Mouse (Mus musculus): ENCODE results near the gene Cnp. TPM values are rescaled to one million over a fixed set of nuclear protein-coding genes. Genes with fewer than 3 reads are reported as not detected.

The Cnp gene
- polyA plus RNA-seq, 1 experiment from 2014 or later, result 16.3 TPM

DNA sequence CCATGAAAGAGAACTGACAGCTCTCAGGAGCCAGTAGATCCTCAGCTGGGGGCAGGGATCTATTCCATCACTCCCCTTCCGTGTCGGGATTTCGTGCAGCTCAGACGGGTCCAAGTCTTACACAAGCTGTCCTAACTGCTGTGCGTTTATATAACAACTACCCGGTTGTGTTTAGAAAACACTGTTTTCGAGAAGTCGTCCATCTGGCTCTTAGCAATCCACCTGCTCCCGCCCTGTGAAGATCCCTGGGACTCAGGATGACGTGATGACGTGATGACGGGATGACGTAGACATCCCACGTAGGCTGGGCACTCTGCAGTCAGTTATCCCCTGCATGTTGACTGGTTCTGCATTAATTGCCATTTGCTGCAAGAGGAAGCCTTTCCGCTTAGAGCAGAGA is 10.4 kb upstream of the Cnp start:
- no peak overlapping the region for H3K4me3 ChIP-seq
- DNase-seq (ENCODE audit: low spot score), result no peak
- H3K27ac ChIP-seq, result no peak overlapping the region
- H3K4me1 ChIP-seq, result peaks cover 8% of the 10 kb centered on the region
- no peaks in the 10 kb centered on the region for H3K36me3 ChIP-seq
- WGBS, result 68% methylated on average over 15 of the region's 15 CpGs
- no peaks in the 10 kb centered on the region for H3K9me3 ChIP-seq
- H3K27me3 ChIP-seq (ENCODE audit: insufficient read depth, poor library complexity, severe bottlenecking), result peaks cover 12% of the 10 kb centered on the region; the same call in 1 of the 2 replicates

DNA sequence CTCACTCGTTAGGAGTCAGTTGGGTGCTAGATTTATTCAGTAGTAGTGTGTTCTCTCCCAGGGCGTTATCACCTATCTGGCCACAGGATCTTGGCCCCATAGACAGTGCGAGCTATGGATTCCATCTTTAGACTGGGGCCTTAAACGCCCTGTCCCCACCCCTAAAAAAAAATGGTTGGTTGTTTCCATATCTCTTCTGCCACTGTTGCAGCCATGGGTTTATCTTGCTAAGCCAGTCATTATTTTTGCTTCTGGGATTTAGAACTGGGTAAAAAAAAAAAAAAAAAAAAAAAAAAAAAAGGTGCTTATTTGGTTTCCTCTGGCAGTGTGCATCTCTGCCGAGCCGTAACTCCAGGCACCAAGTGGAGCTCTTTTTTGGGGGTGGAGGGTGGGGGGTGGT is 10.0 kb upstream of the Cnp start:
- peaks cover 4% of the 10 kb centered on the region for H3K4me1 ChIP-seq
- H3K36me3 ChIP-seq, result no peaks in the 10 kb centered on the region
- WGBS, result 79% methylated on average over 6 of the region's 6 CpGs
- H3K9me3 ChIP-seq, result no peaks in the 10 kb centered on the region
- H3K4me3 ChIP-seq, result no peak overlapping the region
- no peak overlapping the region for H3K27ac ChIP-seq
- DNase-seq (ENCODE audit: low spot score), result no peak
- H3K27me3 ChIP-seq (ENCODE audit: insufficient read depth, poor library complexity, severe bottlenecking), result peaks cover 12% of the 10 kb centered on the region; the same call in 1 of the 2 replicates

DNA sequence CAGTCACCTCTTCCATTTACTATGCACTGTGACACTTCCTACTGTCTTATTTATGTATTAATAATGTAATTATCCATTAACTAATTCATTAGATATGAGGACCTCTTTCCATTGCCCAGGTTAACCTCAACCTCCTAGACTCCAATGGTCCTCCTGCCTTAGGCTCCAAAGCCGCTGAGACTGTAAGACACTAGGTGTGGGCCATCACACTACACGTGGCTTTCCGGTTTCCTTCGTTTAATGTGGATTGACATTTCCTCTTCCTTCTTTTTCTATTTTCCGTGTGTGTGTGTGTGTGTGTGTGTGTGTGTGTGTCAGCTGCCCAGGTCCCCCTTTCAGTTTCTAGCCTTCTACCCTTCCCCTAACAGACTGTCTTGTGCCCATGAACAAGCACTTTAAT is 7.5 kb upstream of the Cnp start:
- H3K4me1 ChIP-seq, result peaks cover 19% of the 10 kb centered on the region
- WGBS, result 72% methylated on average over 5 of the region's 5 CpGs
- peaks cover 28% of the 10 kb centered on the region for H3K27me3 ChIP-seq (ENCODE audit: insufficient read depth, poor library complexity, severe bottlenecking)
- H3K4me3 ChIP-seq, result no peak overlapping the region
- no peaks in the 10 kb centered on the region for H3K9me3 ChIP-seq
- no peak overlapping the region for H3K27ac ChIP-seq
- H3K36me3 ChIP-seq, result no peaks in the 10 kb centered on the region
- DNase-seq (ENCODE audit: low spot score), result no peak

DNA sequence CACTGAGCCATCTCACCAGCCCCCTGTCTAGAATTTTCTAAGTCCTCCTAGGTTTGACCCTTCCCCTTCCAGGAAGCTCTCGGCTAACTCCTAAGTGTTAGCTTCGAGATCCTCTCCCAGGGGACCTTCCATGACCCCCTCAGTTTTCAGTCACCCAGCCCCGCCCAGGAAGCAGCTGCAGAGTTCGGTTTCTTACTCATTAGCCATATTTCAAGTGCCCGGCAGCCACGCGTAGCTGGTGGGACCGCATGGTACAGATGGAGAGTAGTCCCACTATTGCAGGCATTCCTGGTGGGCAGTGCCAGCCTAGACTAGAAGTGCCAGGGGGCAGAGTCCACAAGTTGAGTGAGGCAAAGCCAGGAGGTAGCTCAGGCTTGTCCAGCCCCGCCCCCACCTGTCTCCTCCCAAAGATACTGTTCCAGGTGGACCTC is 6.9 kb upstream of the Cnp start:
- peaks cover 19% of the 10 kb centered on the region for H3K4me1 ChIP-seq
- no peak for DNase-seq (ENCODE audit: low spot score)
- peaks cover 34% of the 10 kb centered on the region for H3K27me3 ChIP-seq (ENCODE audit: insufficient read depth, poor library complexity, severe bottlenecking)
- no peaks in the 10 kb centered on the region for H3K9me3 ChIP-seq
- WGBS, result 80% methylated on average over 9 of the region's 9 CpGs
- no peak overlapping the region for H3K27ac ChIP-seq
- no peaks in the 10 kb centered on the region for H3K36me3 ChIP-seq
- H3K4me3 ChIP-seq, result no peak overlapping the region

DNA sequence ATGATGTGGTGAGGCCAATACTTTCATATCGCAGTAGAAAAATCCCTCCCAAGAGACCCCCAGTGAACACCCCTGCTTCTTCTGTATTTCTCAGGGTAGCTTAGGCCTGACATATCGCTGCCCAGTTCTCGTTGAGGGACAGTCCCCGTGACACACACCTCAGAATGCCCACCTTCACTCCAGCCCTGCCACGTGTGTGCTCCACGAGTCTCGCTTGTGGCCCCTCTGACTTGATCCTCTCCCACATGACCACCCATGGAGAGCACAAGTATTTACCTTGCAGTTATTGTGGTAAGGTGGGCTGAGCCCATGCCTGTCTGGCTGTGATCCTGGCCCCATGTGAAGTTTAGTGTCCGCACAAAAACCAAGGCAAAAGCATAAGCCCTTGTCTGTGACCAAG is 6.0 kb upstream of the Cnp start:
- no peak for DNase-seq (ENCODE audit: low spot score)
- no peak overlapping the region for H3K4me3 ChIP-seq
- 86% methylated on average over 8 of the region's 8 CpGs for WGBS
- peaks cover 19% of the 10 kb centered on the region for H3K4me1 ChIP-seq
- H3K27ac ChIP-seq, result no peak overlapping the region
- peaks cover 34% of the 10 kb centered on the region for H3K27me3 ChIP-seq (ENCODE audit: insufficient read depth, poor library complexity, severe bottlenecking)
- H3K36me3 ChIP-seq, result no peaks in the 10 kb centered on the region
- H3K9me3 ChIP-seq, result no peaks in the 10 kb centered on the region

DNA sequence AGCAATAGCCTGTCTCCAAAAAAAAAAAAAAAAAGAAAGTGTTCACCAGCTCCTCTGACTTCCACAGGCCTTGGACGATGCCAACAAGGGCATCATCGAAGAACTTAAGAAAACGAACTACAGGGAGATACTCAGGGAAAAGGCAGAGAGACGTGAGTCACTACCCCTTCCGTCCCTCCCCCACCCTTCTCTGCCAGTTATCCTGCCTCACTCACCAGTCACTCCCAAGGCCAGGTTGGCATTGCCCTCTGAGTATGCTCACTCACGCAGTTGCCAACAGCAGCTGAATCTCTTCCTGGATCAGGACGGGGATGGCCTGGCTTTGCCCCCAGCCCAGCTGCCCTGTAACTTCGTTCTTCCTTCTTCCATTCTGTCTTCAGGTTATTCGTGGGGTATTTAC is 4.9 kb upstream of the Cnp start:
- H3K9me3 ChIP-seq, result no peaks in the 10 kb centered on the region
- no peak overlapping the region for H3K27ac ChIP-seq
- DNase-seq (ENCODE audit: low spot score), result no peak
- H3K27me3 ChIP-seq (ENCODE audit: insufficient read depth, poor library complexity, severe bottlenecking), result peaks cover 34% of the 10 kb centered on the region
- 57% methylated on average over 9 of the region's 9 CpGs for WGBS
- H3K36me3 ChIP-seq, result no peaks in the 10 kb centered on the region
- peaks cover 21% of the 10 kb centered on the region for H3K4me1 ChIP-seq
- H3K4me3 ChIP-seq, result no peak overlapping the region

DNA sequence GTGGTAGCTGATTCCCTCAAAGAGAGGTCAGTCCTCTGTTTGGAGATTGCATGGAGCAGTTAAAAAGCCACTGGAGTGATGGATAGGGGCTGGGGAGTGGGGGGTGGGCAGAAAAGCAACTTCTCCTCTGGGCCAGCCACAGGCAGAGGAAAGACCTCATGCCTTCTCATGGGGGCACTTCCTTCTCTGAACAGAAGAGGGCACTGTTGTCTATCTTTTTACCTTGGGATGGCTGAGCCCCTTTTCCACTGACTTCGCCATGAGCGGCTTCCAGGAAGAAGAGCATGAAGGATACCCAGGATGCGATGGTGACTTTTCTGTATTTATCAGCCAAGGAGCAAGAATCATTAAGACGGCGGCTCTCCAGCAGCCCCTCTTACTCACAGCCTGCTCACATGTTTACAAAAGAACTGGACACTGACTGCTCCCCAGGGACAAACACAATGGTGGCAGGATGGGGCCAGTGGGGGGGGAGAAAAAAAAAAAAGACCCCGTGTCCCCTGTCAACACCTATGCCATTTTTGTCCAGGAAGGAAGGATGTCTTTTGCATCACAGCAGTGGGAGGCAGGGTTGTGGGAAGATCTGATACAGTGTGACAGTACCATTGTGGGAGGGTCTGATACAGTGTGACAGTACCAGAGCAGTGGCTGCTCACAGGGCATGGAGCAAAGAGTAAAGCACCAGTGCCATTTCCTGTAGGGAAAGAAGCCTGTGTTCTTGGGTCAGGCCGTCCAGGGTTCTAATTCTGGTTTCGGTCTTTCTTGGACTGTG is 4.1 kb upstream of the Cnp start:
- H3K27me3 ChIP-seq (ENCODE audit: insufficient read depth, poor library complexity, severe bottlenecking), result peaks cover 34% of the 10 kb centered on the region
- peaks cover 30% of the 10 kb centered on the region for H3K4me1 ChIP-seq
- no peak for DNase-seq (ENCODE audit: low spot score)
- H3K27ac ChIP-seq, result peak overlapping the region; percentile 12; the same call in 1 of the 2 replicates
- H3K4me3 ChIP-seq, result peak overlapping the region; percentile 41
- WGBS, result 15% methylated on average over 8 of the region's 8 CpGs
- H3K9me3 ChIP-seq, result no peaks in the 10 kb centered on the region
- H3K36me3 ChIP-seq, result no peaks in the 10 kb centered on the region

DNA sequence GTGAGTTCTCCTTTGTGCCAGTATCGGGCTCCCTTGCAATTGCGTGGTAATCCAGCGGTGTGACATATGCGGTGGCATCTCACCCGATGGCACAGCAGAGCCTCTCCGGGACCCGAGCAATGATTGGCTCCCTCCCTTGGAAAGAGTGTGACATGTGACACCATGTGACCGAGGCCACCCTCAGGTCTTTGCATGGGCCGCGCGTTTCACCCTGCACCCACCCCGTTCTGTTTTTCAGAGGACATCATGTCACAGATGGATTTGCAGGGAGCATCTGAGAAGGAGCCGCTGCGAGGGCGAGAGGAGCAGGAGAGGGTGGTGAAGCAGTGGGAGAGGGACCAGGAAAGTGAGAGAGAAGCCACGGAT is 3.5 kb upstream of the Cnp start:
- peak overlapping the region; percentile 12; the same call in 1 of the 2 replicates for H3K27ac ChIP-seq
- H3K9me3 ChIP-seq, result no peaks in the 10 kb centered on the region
- H3K27me3 ChIP-seq (ENCODE audit: insufficient read depth, poor library complexity, severe bottlenecking), result peaks cover 34% of the 10 kb centered on the region
- peak overlapping the region; percentile 41 for H3K4me3 ChIP-seq
- no peaks in the 10 kb centered on the region for H3K36me3 ChIP-seq
- peaks cover 33% of the 10 kb centered on the region for H3K4me1 ChIP-seq
- whole genome bisulfite sequencing, result 12% methylated on average over 16 of the region's 16 CpGs
- no peak for DNase-seq (ENCODE audit: low spot score)

DNA sequence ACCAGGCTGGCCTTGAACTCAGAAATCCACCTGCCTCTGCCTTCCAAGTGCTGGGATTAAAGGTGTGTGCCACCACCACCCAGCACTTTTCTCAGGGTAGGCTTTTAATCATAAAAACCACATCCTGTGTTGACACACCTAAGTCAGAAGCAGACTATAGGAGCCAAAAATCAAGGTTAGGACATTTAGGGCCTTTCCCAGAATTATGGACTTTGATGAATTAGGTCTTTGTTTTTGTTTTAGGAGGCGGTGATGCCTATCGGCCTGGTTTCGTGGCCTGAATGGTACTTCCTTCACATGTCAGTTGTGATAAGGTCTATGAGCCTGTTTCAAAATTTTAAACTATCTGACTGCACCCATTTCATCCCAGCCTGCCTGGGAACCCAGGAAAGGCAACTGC is 516 bp upstream of the Cnp start:
- H3K27ac ChIP-seq, result peak overlapping the region; percentile 88
- no peak for DNase-seq (ENCODE audit: low spot score)
- WGBS, result 80% methylated on average over 3 of the region's 3 CpGs

DNA sequence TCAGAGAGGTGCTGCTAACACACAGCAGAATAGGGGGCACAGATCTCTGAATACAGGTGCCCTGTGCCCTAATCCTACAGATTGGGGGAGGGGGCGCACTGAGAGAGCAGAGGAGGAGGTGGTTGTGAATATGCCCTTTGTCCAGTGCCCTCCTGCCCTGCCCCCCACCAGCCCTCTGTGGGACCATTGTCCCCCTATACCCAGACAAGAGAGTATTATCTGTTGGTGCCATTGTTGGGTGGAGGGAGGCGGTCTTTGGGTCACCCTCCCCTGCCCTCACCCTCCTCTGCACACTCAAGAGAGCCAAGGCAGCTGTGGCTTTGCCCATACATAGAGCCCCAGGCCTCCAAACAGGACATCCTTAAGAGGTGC is 766 bp downstream of the Cnp start:
- Histone ChIP-seq H3K27ac (peak overlapping the region; percentile 88), H3K27me3 (ENCODE audit: insufficient read depth, poor library complexity, severe bottlenecking) (peaks cover 22% of the 10 kb centered on the region), H3K4me3 (peak overlapping the region; percentile 88), H3K4me1 (peaks cover 25% of the 10 kb centered on the region), H3K9me3 (no peaks in the 10 kb centered on the region), H3K36me3 (peaks cover 27% of the 10 kb centered on the region)
- no peak for DNase-seq (ENCODE audit: low spot score)
- WGBS, result 45% methylated on average over 2 of the region's 2 CpGs

More for the DNA sequence above, 516 bp upstream of the Cnp start:
- H3K9me3 ChIP-seq, result no peaks in the 10 kb centered on the region
- peaks cover 15% of the 10 kb centered on the region for H3K36me3 ChIP-seq
- H3K27me3 ChIP-seq (ENCODE audit: insufficient read depth, poor library complexity, severe bottlenecking), result peaks cover 22% of the 10 kb centered on the region
- peaks cover 29% of the 10 kb centered on the region for H3K4me1 ChIP-seq
- peak overlapping the region; percentile 88; the same call in 1 of the 2 replicates for H3K4me3 ChIP-seq

DNA sequence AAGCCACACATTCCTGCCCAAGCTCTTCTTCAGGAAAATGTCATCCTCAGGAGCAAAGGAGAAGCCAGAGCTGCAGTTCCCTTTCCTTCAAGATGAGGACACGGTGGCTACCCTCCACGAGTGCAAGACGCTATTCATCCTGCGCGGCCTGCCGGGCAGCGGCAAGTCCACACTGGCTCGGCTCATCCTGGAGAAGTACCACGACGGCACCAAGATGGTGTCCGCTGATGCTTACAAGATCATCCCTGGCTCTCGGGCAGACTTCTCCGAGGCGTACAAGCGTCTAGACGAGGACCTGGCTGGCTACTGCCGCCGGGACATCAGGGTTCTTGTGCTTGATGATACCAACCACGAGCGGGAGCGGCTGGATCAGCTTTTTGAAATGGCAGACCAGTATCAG is 1.6 kb downstream of the Cnp start:
- Histone ChIP-seq H3K27ac (no peak overlapping the region), H3K9me3 (no peaks in the 10 kb centered on the region), H3K4me3 (0 out of 2 replicates have a peak overlapping the region, but pooled peaks have one; percentile 6), H3K36me3 (peaks cover 35% of the 10 kb centered on the region), H3K4me1 (peaks cover 17% of the 10 kb centered on the region), H3K27me3 (ENCODE audit: insufficient read depth, poor library complexity, severe bottlenecking) (peaks cover 16% of the 10 kb centered on the region)
- WGBS, result 61% methylated on average over 21 of the region's 21 CpGs
- no peak for DNase-seq (ENCODE audit: low spot score)

DNA sequence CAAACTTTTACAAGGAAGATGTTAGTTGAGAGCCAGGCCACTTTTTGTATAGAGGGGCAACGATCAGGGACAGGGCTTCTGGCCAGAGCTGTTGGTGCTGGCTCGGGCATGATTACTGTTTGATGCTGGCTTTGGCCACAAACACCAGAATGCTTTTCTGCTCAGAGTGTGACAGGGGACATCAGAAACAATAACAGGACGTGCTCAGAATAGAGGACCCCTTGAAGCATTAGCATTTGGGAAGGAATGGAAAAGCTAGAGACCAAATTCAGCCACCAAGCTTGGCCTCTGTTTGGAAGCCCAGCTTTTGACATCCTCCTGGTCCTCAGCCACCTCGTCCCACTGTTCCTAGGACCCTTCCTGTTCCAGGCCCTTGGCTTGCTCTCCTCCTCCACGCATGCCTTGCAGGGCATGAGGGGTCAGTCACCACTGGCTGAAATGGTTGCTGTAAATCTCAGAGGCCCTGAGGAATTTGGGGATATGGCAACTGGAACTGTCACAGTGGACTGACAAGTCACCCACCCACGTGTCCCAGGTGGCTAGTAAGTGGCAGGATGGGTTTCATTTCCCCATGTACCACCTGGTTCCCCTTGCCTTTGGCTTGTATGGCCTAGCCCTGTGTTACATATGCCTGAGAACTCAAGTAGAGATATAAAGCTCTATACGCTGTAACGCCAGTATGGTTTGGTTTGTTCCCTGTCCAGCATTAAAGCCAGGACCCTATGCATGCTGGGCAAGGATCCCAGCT is 3.3 kb downstream of the Cnp start:
- WGBS, result 77% methylated on average over 8 of the region's 8 CpGs
- H3K36me3 ChIP-seq, result peaks cover 53% of the 10 kb centered on the region
- no peaks in the 10 kb centered on the region for H3K27me3 ChIP-seq (ENCODE audit: insufficient read depth, poor library complexity, severe bottlenecking)

DNA sequence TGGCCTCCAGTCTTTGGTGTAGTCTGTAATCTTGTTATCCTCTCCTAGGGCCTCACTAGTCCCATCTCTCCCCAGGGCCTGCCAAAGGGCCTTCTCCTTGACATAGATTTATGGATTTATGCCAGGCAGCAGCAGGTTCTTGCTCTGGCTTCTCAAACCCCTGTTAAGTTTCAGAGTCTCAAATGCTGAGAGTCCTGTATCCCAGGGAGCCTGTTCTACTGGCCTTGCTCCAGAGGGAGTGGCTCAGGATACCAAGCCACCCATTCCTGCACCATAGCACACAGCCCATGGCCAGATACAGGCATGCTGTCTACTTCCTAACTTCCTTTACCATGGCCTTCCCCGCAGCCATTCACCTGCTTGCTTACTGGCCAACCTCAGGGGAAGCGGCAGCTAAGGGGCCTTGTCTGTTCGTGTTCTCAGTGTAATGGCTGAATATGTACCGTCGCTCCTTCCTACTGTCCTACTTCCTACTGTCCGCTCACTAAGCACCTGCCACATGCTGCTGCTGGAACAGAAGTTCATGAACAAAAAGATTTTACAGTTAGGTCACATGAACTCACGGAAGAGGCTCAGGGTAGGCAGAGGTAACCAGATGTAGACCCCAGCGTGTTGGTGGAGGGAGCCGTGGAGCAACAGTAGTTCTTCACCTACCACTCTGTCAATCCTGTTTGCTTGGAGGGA is 4.6 kb downstream of the Cnp start:
- no peak for DNase-seq (ENCODE audit: low spot score)
- Histone ChIP-seq H3K9me3 (no peaks in the 10 kb centered on the region), H3K27me3 (ENCODE audit: insufficient read depth, poor library complexity, severe bottlenecking) (no peaks in the 10 kb centered on the region), H3K4me3 (no peak overlapping the region), H3K36me3 (peaks cover 65% of the 10 kb centered on the region), H3K27ac (no peak overlapping the region), H3K4me1 (peaks cover 13% of the 10 kb centered on the region)
- 91% methylated on average over 9 of the region's 9 CpGs for WGBS

More for the DNA sequence above, 3.3 kb downstream of the Cnp start:
- Histone ChIP-seq H3K27ac (no peak overlapping the region), H3K9me3 (no peaks in the 10 kb centered on the region), H3K4me3 (no peak overlapping the region), H3K4me1 (peaks cover 13% of the 10 kb centered on the region)
- no peak for DNase-seq (ENCODE audit: low spot score)

All from heart, embryonic 10.5 days (tissue).